Mouse (Mus musculus) spleen, adult 2 months (tissue): ENCODE data around the gene Mrpl4.

Source experiments
- CTCF ChIP-seq: fragments of 200-500 bp; IDR thresholded peaks from 2 replicates; pipeline ENCODE4 v1.5.1; 2011; ENCODE audit warnings: mild to moderate bottlenecking, inconsistent platforms; ENCODE audit not compliant: insufficient read depth, insufficient read length, insufficient replicate concordance; ENCODE audit errors: extremely low read depth
- POLR2A ChIP-seq: fragments of 200-500 bp; IDR thresholded peaks from 2 replicates; pipeline ENCODE4 v1.6.1; 2011; ENCODE audit warnings: low read depth, low read length, inconsistent platforms

- TF ChIP-seq CTCF (no peak), POLR2A (no peak)
These were observed 4.9 kb downstream of the Mrpl4 start for GRCm38 (mm10) chr9:21007313-21007952.
